Mouse (Mus musculus): ENCODE results near the gene Syn2.

GRCm38 (mm10) chr6:115165863-115166470 lies 31.3 kb downstream of the Syn2 start:
- no peak for TF ChIP-seq POLR2A (IDR thresholded peaks at IDR 0.05; ENCODE audit: borderline replicate concordance, extremely low read depth, insufficient read depth, insufficient read length, poor library complexity, severe bottlenecking)
- no peak for TF ChIP-seq CTCF (IDR thresholded peaks at IDR 0.05; ENCODE audit: borderline replicate concordance, extremely low read depth, insufficient read depth, insufficient read length)
